Mouse (Mus musculus): ENCODE measurements at regions not wholly inside any gene's neighbourhood (a gene's known extent, or its start where the extent isn't known, plus 50 kb on each side); places are given as distances from the start of the nearest gene placed in this dataset.

DNA sequence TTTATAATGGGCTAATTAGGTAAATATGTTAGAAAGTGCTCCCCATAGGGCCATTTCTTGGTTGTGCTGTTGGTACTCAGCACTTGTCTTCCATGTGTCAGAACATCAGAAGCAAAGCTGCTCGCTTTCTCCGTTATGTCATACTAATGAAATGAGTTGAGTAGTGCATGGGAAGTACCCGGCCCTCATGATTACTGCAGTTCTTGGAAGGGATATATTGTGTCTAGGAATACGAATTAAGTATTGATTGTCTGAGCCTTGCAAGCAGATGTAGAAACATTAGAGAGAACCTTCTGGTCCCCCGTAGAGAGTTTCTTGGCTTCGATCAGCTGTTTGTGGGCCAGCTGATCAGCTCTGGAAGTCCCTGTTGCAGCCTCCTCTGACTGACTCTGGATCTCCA lies 255.7 kb downstream of the Zfp619 start:
- no peak for TF ChIP-seq POLR2A (IDR thresholded peaks at IDR 0.05; ENCODE audit: control insufficient read depth, low read depth, low read length)
- TF ChIP-seq CTCF (IDR thresholded peaks at IDR 0.05; ENCODE audit: control insufficient read depth, insufficient read depth, insufficient replicate concordance, low read depth, low read length), result no peak
